Mouse (Mus musculus) CH12.LX (cell line): Measurements from ENCODE around the gene Cox8a. TPM values are rescaled to one million over a fixed set of nuclear protein-coding genes. Genes with fewer than 3 reads are reported as not detected.

Experiments
- DNase-seq: peaks from one replicate; pipeline ENCODE4 v3.0.0-alpha.2; 2013; ENCODE audit errors: extremely low read depth
- H3K27ac ChIP-seq: 2 replicates; pipeline ENCODE4 v1.5.1; 2012; ENCODE audit warnings: low read depth, mild to moderate bottlenecking, control low read depth, moderate library complexity; ENCODE audit not compliant: insufficient read depth
- H3K27me3 ChIP-seq: replicated peaks from 2 replicates; pipeline ENCODE3; 2012; ENCODE audit warnings: inconsistent platforms
- H3K36me3 ChIP-seq, 2 experiments: replicated peaks in 1 of 2; 2 replicates each; pipeline versions ENCODE3 to v1.6.1; 2012; ENCODE audit warnings: inconsistent platforms in 1 of 2, low read length in 1 of 2, mild to moderate bottlenecking in 1 of 2, mixed read lengths in 1 of 2, moderate library complexity in 1 of 2; ENCODE audit not compliant: control insufficient read depth in 1 of 2, insufficient read depth in 1 of 2
- H3K4me1 ChIP-seq, 2 experiments: 2 replicates each; pipeline ENCODE4 v1.6.1; 2012; ENCODE audit warnings: inconsistent platforms in 1 of 2, moderate library complexity in 1 of 2; ENCODE audit not compliant: insufficient read depth in 2 of 2, control insufficient read depth in 1 of 2
- H3K4me2 ChIP-seq: 2 replicates; pipeline ENCODE4 v1.6.1; 2012; ENCODE audit warnings: low read depth, mild to moderate bottlenecking, control low read depth; ENCODE audit not compliant: poor library complexity, insufficient read depth, severe bottlenecking
- H3K4me3 ChIP-seq, 3 experiments: fragments of 150-350 bp in 1 of 3; sonication (generic) in 1 of 3; replicated peaks in 1 of 3; 2 replicates each; pipeline versions ENCODE3 to v1.5.1; 2011 to 2012; ENCODE audit warnings: low read depth in 2 of 3, low read length in 2 of 3, mild to moderate bottlenecking in 2 of 3, moderate library complexity in 2 of 3, control low read depth in 1 of 3, improper control_type of control experiment in 1 of 3, inconsistent platforms in 1 of 3, mixed read lengths in 1 of 3; ENCODE audit not compliant: poor library complexity in 1 of 3
- H3K79me2 ChIP-seq: replicated peaks from 2 replicates; pipeline ENCODE4 v1.6.1; 2012; ENCODE audit warnings: mild to moderate bottlenecking, moderate library complexity; ENCODE audit not compliant: control insufficient read depth, poor library complexity, insufficient read depth, severe bottlenecking; ENCODE audit errors: extremely low read depth
- H3K9ac ChIP-seq: 2 replicates; pipeline ENCODE4 v1.6.1; 2012; ENCODE audit warnings: low read depth, mild to moderate bottlenecking, control low read depth, moderate library complexity; ENCODE audit not compliant: insufficient read depth
- H3K9me3 ChIP-seq: replicated peaks from 2 replicates; pipeline ENCODE3; 2012; ENCODE audit warnings: low read length, inconsistent platforms, mixed read lengths
- BHLHE40 ChIP-seq: IDR thresholded peaks from 2 replicates; pipeline ENCODE4 v1.6.1; 2011; ENCODE audit warnings: mild to moderate bottlenecking, low read depth, low read length, improper control_type of control experiment
- CTCF ChIP-seq, 2 experiments: IDR thresholded peaks in 1 of 2; conservative IDR thresholded peaks in 1 of 2; 2 replicates each; pipeline ENCODE4 v1.5.1; 2011 to 2012; ENCODE audit warnings: low read depth in 2 of 2, low read length in 2 of 2, improper control_type of control experiment in 1 of 2, inconsistent platforms in 1 of 2, mild to moderate bottlenecking in 1 of 2, moderate library complexity in 1 of 2
- E2F4 ChIP-seq: IDR thresholded peaks from 2 replicates; pipeline ENCODE4 v1.6.1; 2011; ENCODE audit warnings: low read depth, low read length, improper control_type of control experiment; ENCODE audit not compliant: insufficient replicate concordance
- EP300 ChIP-seq: IDR thresholded peaks from 2 replicates; pipeline ENCODE4 v1.6.1; 2011; ENCODE audit warnings: low read length, improper control_type of control experiment
- GABPA ChIP-seq: IDR thresholded peaks from 2 replicates; pipeline ENCODE4 v1.6.1; 2012; ENCODE audit warnings: low read depth, low read length, improper control_type of control experiment, inconsistent platforms; ENCODE audit not compliant: insufficient replicate concordance
- HCFC1 ChIP-seq: IDR thresholded peaks from 2 replicates; pipeline ENCODE4 v1.6.1; 2012; ENCODE audit warnings: low read depth, mild to moderate bottlenecking, inconsistent platforms, low read length, improper control_type of control experiment
- IRF4 ChIP-seq: IDR thresholded peaks from 2 replicates; pipeline ENCODE4 v1.6.1; 2014; ENCODE audit warnings: low read depth, mild to moderate bottlenecking, inconsistent platforms, low read length, improper control_type of control experiment
- JUN ChIP-seq: IDR thresholded peaks from 2 replicates; pipeline ENCODE4 v1.6.1; 2011; ENCODE audit warnings: low read depth, mild to moderate bottlenecking, low read length, improper control_type of control experiment, moderate library complexity; ENCODE audit not compliant: insufficient read depth
- JUND ChIP-seq: conservative IDR thresholded peaks from 2 replicates; pipeline ENCODE4 v1.6.1; 2011; ENCODE audit warnings: low read depth, low read length, improper control_type of control experiment
- KAT2A ChIP-seq: IDR thresholded peaks from 2 replicates; pipeline ENCODE4 v1.6.1; 2012; ENCODE audit warnings: low read length, improper control_type of control experiment, inconsistent platforms; ENCODE audit not compliant: insufficient replicate concordance
- MAFK ChIP-seq: IDR thresholded peaks from 2 replicates; pipeline ENCODE4 v1.6.1; 2011; ENCODE audit warnings: low read length, improper control_type of control experiment; ENCODE audit not compliant: insufficient replicate concordance
- MEF2A ChIP-seq: IDR thresholded peaks from 2 replicates; pipeline ENCODE4 v1.6.1; 2014; ENCODE audit warnings: low read depth, mild to moderate bottlenecking, inconsistent platforms, low read length, improper control_type of control experiment, borderline replicate concordance
- MXI1 ChIP-seq: IDR thresholded peaks from 2 replicates; pipeline ENCODE4 v1.6.1; 2011; ENCODE audit warnings: mild to moderate bottlenecking, low read depth, low read length, improper control_type of control experiment
- MYC ChIP-seq: IDR thresholded peaks from 2 replicates; pipeline ENCODE4 v1.6.1; 2011; ENCODE audit warnings: low read depth, mild to moderate bottlenecking, improper control_type of control experiment, low read length
- NRF1 ChIP-seq: IDR thresholded peaks from 2 replicates; pipeline ENCODE4 v1.6.1; 2014; ENCODE audit warnings: low read depth, mild to moderate bottlenecking, inconsistent platforms, low read length, improper control_type of control experiment, moderate library complexity
- PAX5 ChIP-seq: IDR thresholded peaks from 2 replicates; pipeline ENCODE4 v1.6.1; 2012; ENCODE audit warnings: low read length, inconsistent platforms, mixed read lengths
- SMC3 ChIP-seq: IDR thresholded peaks from 2 replicates; pipeline ENCODE4 v1.6.1; 2011; ENCODE audit warnings: low read depth, low read length, improper control_type of control experiment
- TCF12 ChIP-seq: IDR thresholded peaks from 2 replicates; pipeline ENCODE4 v1.6.1; 2014; ENCODE audit warnings: low read depth, mild to moderate bottlenecking, inconsistent platforms, low read length, improper control_type of control experiment
- USF1 ChIP-seq: IDR thresholded peaks from 2 replicates; pipeline ENCODE4 v1.6.1; 2014; ENCODE audit warnings: low read depth, mild to moderate bottlenecking, inconsistent platforms, low read length, improper control_type of control experiment
- USF2 ChIP-seq: conservative IDR thresholded peaks from 2 replicates; pipeline ENCODE4 v1.6.1; 2011; ENCODE audit warnings: low read depth, low read length, improper control_type of control experiment
- ZNF384 ChIP-seq: IDR thresholded peaks from 2 replicates; pipeline ENCODE4 v1.6.1; 2012; ENCODE audit warnings: low read depth, low read length, improper control_type of control experiment, inconsistent platforms
- dilution Hi-C: fragments of 300-500 bp; cut with MboI; formaldehyde crosslinking; loops from 2 replicates; pipeline ENCODE4 v1.14.3; 2020; ENCODE audit warnings: low sequenced_read_pairs; ENCODE audit not compliant: extremely low pct_unique_long_range_greater_than_20kb, extremely low pct_ligation_motif_present
- in situ Hi-C: fragments of 300-500 bp; cut with MboI; formaldehyde crosslinking; loops from 3 replicates; pipeline ENCODE4 v1.14.3; 2019; ENCODE audit warnings: low sequenced_read_pairs, low pct_ligation_motif_present, low pct_unique_long_range_greater_than_20kb, mixed read lengths
- polyA plus RNA-seq: library from polyadenylated mRNA; unstranded; fragments of >175 nt; gene quantifications from 2 replicates; pipeline ENCODE4 v1.2.1, GENCODE M21; 2012; ENCODE audit warnings: low read depth; ENCODE audit not compliant: insufficient read length
- total RNA-seq, 2 experiments: library from RNA; depleted of rRNA; stranded (reverse); fragments of 300-350 nt in 1 of 2; fragments of >200 nt in 1 of 2; gene quantifications; 2 replicates each; pipeline ENCODE4 v1.2.3; 2012 to 2014

Cox8a gene
- total and polyA plus RNA-seq, 3 experiments = 326 to 896 (median 822) TPM

- DNase-seq = no peak
- dilution Hi-C loops (no loop called here), in situ Hi-C loops (no loop called here)
- no peak overlapping the region for H3K27ac ChIP-seq
- H3K4me2 ChIP-seq = no peak overlapping the region
- TF ChIP-seq KAT2A (no peak), NRF1 (no peak), JUND (no peak), SMC3 (no peak), MXI1 (no peak), HCFC1 (no peak), GABPA (no peak), E2F4 (no peak), USF1 (no peak), IRF4 (no peak), TCF12 (no peak), MAFK (no peak)
- H3K79me2 ChIP-seq = no peaks in the 10 kb centered on the region
- H3K4me1 ChIP-seq = peaks cover 5 to 6% of the 10 kb centered on the region in 2 experiments; a peak in 1 of 4 replicates
- H3K4me3 ChIP-seq = no peak overlapping the region
- peaks cover 66% of the 10 kb centered on the region for H3K27me3 ChIP-seq
- H3K36me3 ChIP-seq = no peaks in the 10 kb centered on the region
- no peak overlapping the region for H3K9ac ChIP-seq
- no peaks in the 10 kb centered on the region for H3K9me3 ChIP-seq
Observed at GRCm38 (mm10) chr19:7187157-7187556, 30.3 kb downstream of the Cox8a start.

- dilution Hi-C loops (no loop called here), in situ Hi-C loops (no loop called here)
- peaks cover 5 to 6% of the 10 kb centered on the region in 2 experiments; a peak in 1 of 4 replicates for H3K4me1 ChIP-seq
- no peak overlapping the region for H3K4me3 ChIP-seq
- H3K9me3 ChIP-seq = no peaks in the 10 kb centered on the region
- no peak overlapping the region for H3K27ac ChIP-seq
- no peaks in the 10 kb centered on the region for H3K79me2 ChIP-seq
- H3K27me3 ChIP-seq = peaks cover 78% of the 10 kb centered on the region
- DNase-seq = no peak
- H3K4me2 ChIP-seq = no peak overlapping the region
- H3K36me3 ChIP-seq = no peaks in the 10 kb centered on the region
- TF ChIP-seq MYC = no peak
- TF ChIP-seq E2F4 = no peak
- TF ChIP-seq EP300 = no peak
- TF ChIP-seq CTCF (conservative IDR thresholded peaks at IDR 0.05 in 1 of 2, IDR thresholded peaks at IDR 0.05 in 1 of 2; ENCODE audit: low read depth in 2 of 2, low read length in 2 of 2) = no peak
- TF ChIP-seq KAT2A = no peak
- no peak for TF ChIP-seq ZNF384
- TF ChIP-seq NRF1 = no peak
- no peak for TF ChIP-seq BHLHE40
- TF ChIP-seq USF2 = no peak
- TF ChIP-seq PAX5 = no peak
- TF ChIP-seq JUN = no peak
- no peak for TF ChIP-seq MEF2A
- no peak overlapping the region for H3K9ac ChIP-seq
Observed at GRCm38 (mm10) chr19:7185715-7186291, 31.6 kb downstream of the Cox8a start.
